Mouse (Mus musculus): ENCODE data around the gene Hoxd10. TPM values are rescaled to one million over a fixed set of nuclear protein-coding genes. Genes with fewer than 3 reads are reported as not detected.

Gene Hoxd10
- polyA plus RNA-seq, 1 experiment from 2014 or later, result 1.6 TPM

- Histone ChIP-seq H3K4me1 (replicated peaks; ENCODE audit: control insufficient read depth, insufficient read depth, low read length) (no peaks in the 10 kb centered on the region), H3K9ac (ENCODE audit: low read depth, low read length) (no peak overlapping the region)
Observed at GRCm38 (mm10) chr2:74724244-74725015, 32.7 kb downstream of the Hoxd10 start.

GRCm38 (mm10) chr2:74725171-74725570 lies 33.4 kb downstream of the Hoxd10 start:
- Histone ChIP-seq H3K27me3 (replicated peaks; ENCODE audit: control insufficient read depth, insufficient read depth, low read length) (peaks cover 82% of the 10 kb centered on the region), H3K4me2 (replicated peaks; ENCODE audit: low read depth) (no peak overlapping the region), H3K27ac (ENCODE audit: low read depth, low read length) (no peak overlapping the region), H3K4me1 (replicated peaks; ENCODE audit: control insufficient read depth, insufficient read depth, low read length) (no peaks in the 10 kb centered on the region), H3K9me3 (ENCODE audit: control insufficient read depth) (no peaks in the 10 kb centered on the region), H3K4me3 (ENCODE audit: low read depth, low read length) (no peak overlapping the region), H3K9ac (ENCODE audit: low read depth, low read length) (no peak overlapping the region), H3K36me3 (ENCODE audit: control insufficient read depth, insufficient read depth) (0 out of 2 replicates have a peak, but pooled peaks cover 6% of the 10 kb centered on the region)
- TF ChIP-seq CTCF (IDR thresholded peaks at IDR 0.05; ENCODE audit: low read depth), result no peak
- ATAC-seq, result no peak
- 41% methylated on average over 17 of the region's 17 CpGs for WGBS

More at GRCm38 (mm10) chr2:74724244-74725015, 32.7 kb downstream of the Hoxd10 start:
- no peak for TF ChIP-seq CTCF (IDR thresholded peaks at IDR 0.05; ENCODE audit: low read depth)
- WGBS, result 46% methylated on average over 7 of the region's 7 CpGs
- ATAC-seq, result peak; percentile 52
- no peak overlapping the region for H3K4me3 ChIP-seq (ENCODE audit: low read depth, low read length)
- 0 out of 2 replicates have a peak, but pooled peaks cover 6% of the 10 kb centered on the region for H3K36me3 ChIP-seq (ENCODE audit: control insufficient read depth, insufficient read depth)
- no peak overlapping the region for H3K4me2 ChIP-seq (replicated peaks; ENCODE audit: low read depth)
- no peaks in the 10 kb centered on the region for H3K9me3 ChIP-seq (ENCODE audit: control insufficient read depth)
- peaks cover 77% of the 10 kb centered on the region for H3K27me3 ChIP-seq (replicated peaks; ENCODE audit: control insufficient read depth, insufficient read depth, low read length)
- no peak overlapping the region; the same call in 1 of the 2 replicates for H3K27ac ChIP-seq (ENCODE audit: low read depth, low read length)

- Histone ChIP-seq H3K4me3 (ENCODE audit: low read depth, low read length) (peak within 1 kb of the TSS; percentile 21), H3K36me3 (ENCODE audit: control insufficient read depth, insufficient read depth) (0 out of 2 replicates have a peak, but pooled peaks cover 6% of the 10 kb centered on the region), H3K9ac (ENCODE audit: low read depth, low read length) (no peak within 1 kb of the TSS), H3K27me3 (replicated peaks; ENCODE audit: control insufficient read depth, insufficient read depth, low read length) (peaks cover 86% of the 10 kb centered on the region), H3K4me2 (replicated peaks; ENCODE audit: low read depth) (peak within 1 kb of the TSS; percentile 13; the same call in 1 of the 2 replicates), H3K27ac (ENCODE audit: low read depth, low read length) (no peak within 1 kb of the TSS), H3K4me1 (replicated peaks; ENCODE audit: control insufficient read depth, insufficient read depth, low read length) (no peaks in the 10 kb centered on the region), H3K9me3 (ENCODE audit: control insufficient read depth) (no peaks in the 10 kb centered on the region)
- WGBS, result 61% methylated on average over 5 of the region's 5 CpGs
- no peak for ATAC-seq
- no peak for TF ChIP-seq CTCF (IDR thresholded peaks at IDR 0.05; ENCODE audit: low read depth)
Observed at GRCm38 (mm10) chr2:74726551-74726950, 34.8 kb downstream of the Hoxd10 start, which contains the start of gene Gm28230. Gm28230 (plus strand) TSS chr2:74726728.

DNA sequence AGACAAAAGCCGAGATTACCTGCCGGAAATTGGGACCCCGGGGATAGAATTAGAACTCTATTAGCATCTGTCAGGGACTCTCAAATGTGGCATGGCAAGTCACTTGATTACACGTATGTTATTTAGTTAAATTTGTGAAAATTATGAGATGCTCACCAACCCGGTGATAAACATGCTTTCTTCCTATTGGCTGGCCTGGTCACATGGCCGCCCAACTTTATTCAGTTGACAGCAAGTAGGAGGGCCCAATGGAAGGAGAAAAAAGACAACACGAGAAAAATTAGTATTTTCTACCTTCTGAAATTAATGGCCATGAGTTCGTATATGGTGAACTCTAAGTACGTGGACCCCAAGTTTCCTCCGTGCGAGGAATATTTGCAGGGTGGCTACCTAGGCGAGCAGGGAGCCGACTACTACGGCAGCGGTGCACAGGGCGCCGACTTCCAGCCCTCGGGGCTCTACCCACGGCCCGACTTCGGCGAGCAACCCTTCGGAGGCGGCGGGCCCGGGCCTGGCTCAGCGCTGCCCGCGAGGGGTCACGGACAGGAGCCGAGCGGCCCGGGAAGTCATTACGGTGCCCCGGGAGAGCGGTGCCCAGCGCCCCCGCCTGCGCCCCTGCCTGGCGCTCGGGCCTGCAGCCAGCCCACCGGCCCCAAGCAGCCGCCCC lies 35.4 kb downstream of the Hoxd10 start:
- Histone ChIP-seq H3K27me3 (replicated peaks; ENCODE audit: control insufficient read depth, insufficient read depth, low read length) (peaks cover 87% of the 10 kb centered on the region), H3K9ac (ENCODE audit: low read depth, low read length) (no peak overlapping the region), H3K4me3 (ENCODE audit: low read depth, low read length) (peak overlapping the region; percentile 21), H3K9me3 (ENCODE audit: control insufficient read depth) (no peaks in the 10 kb centered on the region), H3K4me1 (replicated peaks; ENCODE audit: control insufficient read depth, insufficient read depth, low read length) (no peaks in the 10 kb centered on the region), H3K36me3 (ENCODE audit: control insufficient read depth, insufficient read depth) (0 out of 2 replicates have a peak, but pooled peaks cover 6% of the 10 kb centered on the region), H3K4me2 (replicated peaks; ENCODE audit: low read depth) (peak overlapping the region; percentile 13; the same call in 1 of the 2 replicates), H3K27ac (ENCODE audit: low read depth, low read length) (no peak overlapping the region)
- no peak for TF ChIP-seq CTCF (IDR thresholded peaks at IDR 0.05; ENCODE audit: low read depth)
- ATAC-seq, result no peak
- WGBS, result 26% methylated on average over 42 of the region's 43 CpGs

- Histone ChIP-seq H3K4me3 (ENCODE audit: low read depth, low read length) (peak overlapping the region; percentile 21), H3K27me3 (replicated peaks; ENCODE audit: control insufficient read depth, insufficient read depth, low read length) (peaks cover 89% of the 10 kb centered on the region), H3K9me3 (ENCODE audit: control insufficient read depth) (no peaks in the 10 kb centered on the region), H3K27ac (ENCODE audit: low read depth, low read length) (no peak overlapping the region), H3K36me3 (ENCODE audit: control insufficient read depth, insufficient read depth) (0 out of 2 replicates have a peak, but pooled peaks cover 6% of the 10 kb centered on the region), H3K4me1 (replicated peaks; ENCODE audit: control insufficient read depth, insufficient read depth, low read length) (no peaks in the 10 kb centered on the region), H3K9ac (ENCODE audit: low read depth, low read length) (no peak overlapping the region), H3K4me2 (replicated peaks; ENCODE audit: low read depth) (peak overlapping the region; percentile 13; the same call in 1 of the 2 replicates)
- no peak for ATAC-seq
- 28% methylated on average over 25 of the region's 25 CpGs for WGBS
- no peak for TF ChIP-seq CTCF (IDR thresholded peaks at IDR 0.05; ENCODE audit: low read depth)
Observed at GRCm38 (mm10) chr2:74727640-74728302, 36.0 kb downstream of the Hoxd10 start.

- Histone ChIP-seq H3K9me3 (ENCODE audit: control insufficient read depth) (no peaks in the 10 kb centered on the region), H3K27ac (ENCODE audit: low read depth, low read length) (peak overlapping the region; percentile 15; the same call in 1 of the 2 replicates), H3K4me1 (replicated peaks; ENCODE audit: control insufficient read depth, insufficient read depth, low read length) (no peaks in the 10 kb centered on the region), H3K36me3 (ENCODE audit: control insufficient read depth, insufficient read depth) (0 out of 2 replicates have a peak, but pooled peaks cover 6% of the 10 kb centered on the region), H3K27me3 (replicated peaks; ENCODE audit: control insufficient read depth, insufficient read depth, low read length) (peaks cover 87% of the 10 kb centered on the region), H3K4me3 (ENCODE audit: low read depth, low read length) (no peak overlapping the region), H3K4me2 (replicated peaks; ENCODE audit: low read depth) (no peak overlapping the region), H3K9ac (ENCODE audit: low read depth, low read length) (no peak overlapping the region)
- TF ChIP-seq CTCF (IDR thresholded peaks at IDR 0.05; ENCODE audit: low read depth), result no peak
- 55% methylated on average over 13 of the region's 13 CpGs for WGBS
- no peak for ATAC-seq
Observed at GRCm38 (mm10) chr2:74728303-74728680, 36.6 kb downstream of the Hoxd10 start.
